Mouse (Mus musculus): Measurements from ENCODE around the gene Plbd2.

DNA sequence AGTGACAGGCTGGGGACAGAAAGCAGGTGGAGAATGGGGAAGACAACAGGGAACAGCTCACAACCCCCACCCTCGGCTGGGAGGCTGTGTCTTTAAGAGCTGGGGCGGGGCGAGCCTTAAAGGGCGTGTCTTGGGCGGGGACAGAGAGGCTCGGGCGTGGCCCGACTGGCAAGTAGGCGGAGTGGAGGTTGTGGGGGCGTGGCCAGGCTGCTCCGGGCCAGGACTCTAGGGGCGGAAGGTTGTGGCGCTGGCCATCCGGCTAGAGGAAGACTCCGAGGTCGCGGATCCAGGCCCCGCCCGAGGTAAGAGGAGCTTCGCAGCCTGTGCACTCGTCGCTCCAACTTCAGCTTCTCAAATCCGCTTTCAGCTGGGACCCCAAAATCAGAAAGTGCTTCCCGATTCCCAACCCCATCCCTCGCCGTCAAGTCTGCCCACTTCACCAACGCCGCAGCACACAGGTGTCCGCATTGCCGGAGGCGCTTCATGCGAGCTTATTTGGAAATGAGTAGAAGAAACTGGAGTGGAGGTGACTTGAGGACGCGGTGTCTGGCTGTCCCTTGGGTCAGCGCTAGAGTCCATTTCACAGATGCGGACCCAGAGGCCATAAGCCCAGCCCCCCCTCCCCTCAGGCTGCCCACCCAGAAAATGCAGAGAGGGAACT is 7.7 kb upstream of the Plbd2 start, which contains the start of gene Slc8b1:
- no peak for TF ChIP-seq CTCF (IDR thresholded peaks at IDR 0.05; ENCODE audit: extremely low read depth, insufficient read depth, insufficient read length, insufficient replicate concordance)
- TF ChIP-seq POLR2A (IDR thresholded peaks at IDR 0.05; ENCODE audit: low read depth, low read length): peak; percentile 66
